8 mouse cellular contexts compared by ENCODE assay signal in the genomic region with DNA sequence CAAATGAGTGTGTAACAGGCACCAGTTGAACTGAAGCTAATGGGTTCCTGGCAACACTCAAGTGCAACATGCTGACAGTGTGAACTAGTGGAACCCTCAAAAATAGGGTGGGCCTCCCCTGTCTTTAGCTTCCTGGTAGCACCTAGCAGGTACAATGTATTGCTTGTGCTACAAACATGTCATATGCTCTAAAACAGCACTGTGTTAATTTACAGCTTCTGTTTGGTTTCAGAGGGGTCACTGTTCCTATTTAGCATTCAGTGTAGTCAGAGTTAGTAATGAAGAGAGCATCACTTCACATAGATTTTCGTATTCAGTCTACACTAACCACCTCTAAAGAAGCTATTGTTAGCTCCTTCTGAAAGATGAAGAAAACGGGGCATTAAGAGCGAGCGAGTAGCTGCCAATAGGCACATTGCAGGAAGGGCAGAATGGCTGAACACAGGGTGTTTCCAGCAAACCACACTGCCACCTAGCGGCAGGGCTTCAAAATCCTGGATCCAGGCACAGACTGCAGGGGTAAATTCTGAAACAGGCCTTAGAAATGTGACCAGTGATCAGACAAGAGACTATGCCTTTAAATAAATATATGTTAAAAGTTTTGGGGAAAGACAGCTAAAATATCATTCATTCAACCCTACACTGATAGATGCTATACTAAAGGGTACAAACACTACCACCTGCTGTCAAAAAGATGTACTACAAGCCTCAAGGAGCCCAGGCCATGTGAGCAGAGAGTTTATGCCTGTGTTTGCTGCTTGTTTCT. TPM values are rescaled to one million over a fixed set of nuclear protein-coding genes. Genes with fewer than 3 reads are reported as not detected.
DNase-seq lines count a peak whose midpoint lies in the region; ATAC-seq lines count a peak whose summit lies in the region.

No protein-coding gene starts in this region.

- H3K36me3 ChIP-seq in forebrain, embryonic 11.5 days (ENCODE audit: control insufficient read depth, insufficient read depth, low read length), result no peaks in the 10 kb centered on the region
- H3K36me3 ChIP-seq in liver, embryonic 16.5 days (ENCODE audit: control insufficient read depth, insufficient read depth), result no peaks in the 10 kb centered on the region
- no peaks in the 10 kb centered on the region for H3K36me3 ChIP-seq in neural tube, embryonic 13.5 days

- peak; percentile 86 to 91 for DNase-seq in CD8-positive naive resting alpha-beta T cell, adult 2 months (ENCODE audit: low read depth in 2 of 2, low spot score in 2 of 2)
- DNase-seq in c-Kit-positive CD71-negative TER-119-negative erythroid progenitor cells, embryonic 14.5 days (ENCODE audit: low read depth), result peak; percentile 78
- peak; percentile 87 for DNase-seq in forebrain, embryonic 11.5 days (ENCODE audit: low spot score)
- DNase-seq in heart, postnatal 10 days, result peak; percentile 82 to 91
- DNase-seq in kidney, postnatal 4 days, result peak; percentile 89 to 91
- peak; percentile 36 for DNase-seq in telencephalon, adult 2 months (ENCODE audit: low read depth, low spot score)

- no peaks in the 10 kb centered on the region for H3K27me3 ChIP-seq in forebrain, embryonic 11.5 days (ENCODE audit: control insufficient read depth, insufficient read depth, low read length)
- no peaks in the 10 kb centered on the region for H3K27me3 ChIP-seq in liver, embryonic 16.5 days (ENCODE audit: control insufficient read depth, insufficient read depth, low read depth, low read length)
- H3K27me3 ChIP-seq in neural tube, embryonic 13.5 days, result no peaks in the 10 kb centered on the region

- peak; percentile 89 for ATAC-seq in forebrain, embryonic 11.5 days (replicated peaks; ENCODE audit: low FRiP score)
- peak; percentile 41; the same call in 1 of the 2 replicates for ATAC-seq in liver, embryonic 16.5 days (ENCODE audit: low read depth)
- ATAC-seq in neural tube, embryonic 13.5 days (ENCODE audit: low read depth), result peak; percentile 84

- intact Hi-C loops in heart, postnatal 10 days (cut with DNase I), result loop anchor here (1.0 to 10.0 kb wide), 4 partner anchors 77 to 994 kb away; a partner anchor contains a TSS

- no peak overlapping the region for H3K4me3 ChIP-seq in forebrain, embryonic 11.5 days (ENCODE audit: low read depth, low read length)
- no peak overlapping the region for H3K4me3 ChIP-seq in liver, embryonic 16.5 days (ENCODE audit: low read depth, low read length)
- no peak overlapping the region for H3K4me3 ChIP-seq in neural tube, embryonic 13.5 days

- no peak overlapping the region for H3K9ac ChIP-seq in forebrain, embryonic 11.5 days (ENCODE audit: low read length)
- H3K9ac ChIP-seq in liver, embryonic 16.5 days (ENCODE audit: low read depth, low read length), result no peak overlapping the region
- H3K9ac ChIP-seq in neural tube, embryonic 13.5 days, result 0 out of 2 replicates have a peak overlapping the region, but pooled peaks have one; percentile 41

- H3K9me3 ChIP-seq in forebrain, embryonic 11.5 days (ENCODE audit: control insufficient read depth, low read length), result no peaks in the 10 kb centered on the region
- no peaks in the 10 kb centered on the region for H3K9me3 ChIP-seq in liver, embryonic 16.5 days (replicated peaks; ENCODE audit: control insufficient read depth, low read length)
- H3K9me3 ChIP-seq in neural tube, embryonic 13.5 days, result no peaks in the 10 kb centered on the region

- WGBS in forebrain, embryonic 11.5 days, result 9% methylated on average over 5 of the region's 5 CpGs
- WGBS in liver, embryonic 16.5 days (ENCODE audit: insufficient replicate concordance), result 1% methylated on average over 5 of the region's 5 CpGs
- 10% methylated on average over 5 of the region's 5 CpGs for WGBS in neural tube, embryonic 13.5 days

- no peaks in the 10 kb centered on the region for H3K4me1 ChIP-seq in forebrain, embryonic 11.5 days (replicated peaks; ENCODE audit: control insufficient read depth, insufficient read depth, low read length)
- no peaks in the 10 kb centered on the region for H3K4me1 ChIP-seq in liver, embryonic 16.5 days (ENCODE audit: control insufficient read depth, low read depth, low read length)
- no peaks in the 10 kb centered on the region for H3K4me1 ChIP-seq in neural tube, embryonic 13.5 days (replicated peaks)

- H3K4me2 ChIP-seq in forebrain, embryonic 11.5 days (ENCODE audit: low read depth, low read length, severe bottlenecking), result peak overlapping the region; percentile 27; the same call in 1 of the 2 replicates
- no peak overlapping the region for H3K4me2 ChIP-seq in liver, embryonic 16.5 days (ENCODE audit: low read depth, low read length)
- peak overlapping the region; percentile 36 for H3K4me2 ChIP-seq in neural tube, embryonic 13.5 days

- H3K27ac ChIP-seq in forebrain, embryonic 11.5 days (ENCODE audit: low read depth, low read length), result no peak overlapping the region
- H3K27ac ChIP-seq in liver, embryonic 16.5 days (ENCODE audit: low read length), result no peak overlapping the region
- no peak overlapping the region for H3K27ac ChIP-seq in neural tube, embryonic 13.5 days (replicated peaks)

RNA-seq across cellular contexts. Expression of a gene that starts 13.1 kb away (rescaled TPM):
- polyA plus RNA-seq in forebrain, embryonic 11.5 days (2014; fragmentation: Nextera tagmentation; extraction: Ambion mirVana), result 0.19 and 0.43 TPM in 2 replicates
- total RNA-seq in heart, postnatal 10 days (2021), result 1 to 10 TPM in 1 of 2 experiments, under 1 TPM in 1; 0.60 to 1.1 TPM
- 15.3 and 19.1 TPM in 2 replicates for polyA plus RNA-seq in liver, embryonic 16.5 days (2015; fragmentation: Nextera tagmentation; extraction: Ambion mirVana)
- 0.14 and 0.18 TPM in 2 replicates for polyA plus RNA-seq in neural tube, embryonic 13.5 days (2015; fragmentation: Nextera tagmentation; extraction: Ambion mirVana)

RNA-seq across cellular contexts. Expression of a gene that starts 23.5 kb away (rescaled TPM):
- not detected in 2 replicates for polyA plus RNA-seq in forebrain, embryonic 11.5 days (2014; fragmentation: Nextera tagmentation; extraction: Ambion mirVana)
- 1 to 10 TPM in 1 of 2 experiments, under 1 TPM in 1; 0.98 to 1.2 TPM for total RNA-seq in heart, postnatal 10 days (2021)
- polyA plus RNA-seq in liver, embryonic 16.5 days (2015; fragmentation: Nextera tagmentation; extraction: Ambion mirVana), result 0.75 and 1.2 TPM in 2 replicates
- 0.28 TPM in 1 of 2 replicates, not detected in the other for polyA plus RNA-seq in neural tube, embryonic 13.5 days (2015; fragmentation: Nextera tagmentation; extraction: Ambion mirVana)

Comparison
In these comparisons a context has a peak if more than half of its experiments do, and no peak if none do; other contexts are left out.
1. DNase-seq: peak in every context shown above with its lines; median percentile 90 in kidney, postnatal 4 days; 88 in CD8-positive naive resting alpha-beta T cell, adult 2 months; 87 in forebrain, embryonic 11.5 days; 86 in heart, postnatal 10 days; 78 in c-Kit-positive CD71-negative TER-119-negative erythroid progenitor cells, embryonic 14.5 days; 36 in telencephalon, adult 2 months.
2. RNA of a gene that starts 13.1 kb away (polyA plus RNA-seq): 15.3 to 19.1 TPM in liver, embryonic 16.5 days; 0.19 to 0.43 TPM in forebrain, embryonic 11.5 days and 0.14 to 0.18 TPM in neural tube, embryonic 13.5 days; every median in the first group is over 10 times any median in the second.
3. Peak in every context shown above with its lines, with median percentiles within 50 percentile points of each other: ATAC-seq.